Mouse (Mus musculus) ES-Bruce4 (cell line): Measurements from ENCODE around the gene Ttf2.

Experiments used
- CTCF ChIP-seq: IDR thresholded peaks from one replicate; pipeline ENCODE4 v1.8.1; 2011; ENCODE audit warnings: low read depth, low read length
- EP300 ChIP-seq: IDR thresholded peaks from 2 replicates; pipeline ENCODE4 v1.6.1; 2011; ENCODE audit warnings: low read depth, low read length; ENCODE audit not compliant: insufficient read depth

GRCm38 (mm10) chr3:101015254-101015653 is 45.8 kb upstream of the Ttf2 start:
- no peak for TF ChIP-seq CTCF
- no peak for TF ChIP-seq EP300
